Mouse (Mus musculus): ENCODE data around the gene Lexm.

DNA sequence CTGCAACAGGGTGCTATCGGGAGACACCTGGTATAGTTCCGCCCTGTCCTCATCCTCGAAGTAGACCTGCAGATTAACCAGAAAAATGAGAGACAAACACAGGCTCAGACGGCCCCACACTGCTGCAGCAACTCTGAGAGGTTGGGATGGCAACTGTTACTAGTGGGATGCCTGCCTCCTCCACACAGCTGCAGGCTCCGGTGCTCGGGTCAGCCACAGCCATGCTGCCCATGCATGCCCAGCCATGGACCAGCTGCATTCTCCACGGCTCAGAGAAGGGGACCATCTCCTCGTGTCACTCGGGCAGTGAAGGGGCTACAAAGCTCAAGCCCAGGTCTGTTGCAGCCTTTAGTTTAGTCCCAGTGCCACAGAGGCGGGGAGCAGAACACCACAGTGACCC lies 48.6 kb upstream of the Lexm start:
- TF ChIP-seq CTCF (IDR thresholded peaks at IDR 0.05), result no peak
- TF ChIP-seq POLR2A (IDR thresholded peaks at IDR 0.05; ENCODE audit: insufficient read depth, low read depth, low read length), result no peak
- TF ChIP-seq EP300 (IDR thresholded peaks at IDR 0.05; ENCODE audit: insufficient read depth, low read depth, low read length), result no peak
